Mouse (Mus musculus): Measurements from ENCODE around the gene Aox4. TPM values are rescaled to one million over a fixed set of nuclear protein-coding genes. Genes with fewer than 3 reads are reported as not detected.

The Aox4 gene
- not detected in 2 replicates for total RNA-seq (2015; ENCODE audit: low replicate concordance)
- total RNA-seq (2017; ENCODE audit: low replicate concordance) = 0.53 TPM in 1 of 2 replicates, not detected in the other

DNA sequence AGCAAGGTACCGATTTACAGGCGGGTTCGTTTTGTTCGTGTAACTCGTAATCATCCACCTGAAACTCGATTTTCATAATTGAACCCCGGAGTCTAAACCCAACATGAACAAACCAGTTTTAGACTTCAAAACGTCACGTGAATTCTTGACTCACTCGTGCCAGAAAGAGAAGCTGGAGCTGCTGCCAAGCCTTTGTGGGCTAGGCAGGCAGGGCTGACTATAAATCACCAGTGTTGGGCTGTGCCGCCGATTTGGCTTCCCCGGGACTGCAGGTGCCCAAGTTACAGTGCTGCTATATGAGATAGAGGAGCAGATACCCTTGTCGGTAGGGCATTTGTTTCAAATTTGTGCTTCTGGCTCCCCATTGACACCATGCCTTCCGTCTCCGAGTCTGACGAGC is at the start of gene Aox4:
TSS of gene Aox4 (plus strand) at position 195 of the 400 bp plus-strand sequence.
- ATAC-seq (replicated peaks; ENCODE audit: low FRiP score, poor library complexity, severe bottlenecking) = no peak

DNA sequence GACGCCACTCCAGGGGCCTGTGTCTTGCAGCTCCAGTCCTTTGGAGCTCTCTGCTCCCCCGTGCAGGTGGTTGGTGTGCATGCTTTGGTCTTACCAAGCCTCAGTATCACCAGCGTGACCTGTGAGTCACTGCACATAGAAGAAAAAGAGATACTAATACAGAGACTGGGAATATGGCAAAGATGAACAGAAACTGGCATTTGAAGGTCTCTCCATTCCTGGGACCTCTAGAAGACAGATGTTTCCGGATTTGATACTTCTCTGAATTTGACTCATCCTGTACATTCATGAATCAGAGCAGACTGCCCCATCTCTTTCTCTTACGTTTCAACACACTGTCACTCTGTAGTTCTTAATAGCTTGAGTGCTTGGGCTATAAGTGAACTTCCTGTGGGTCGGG is 40.3 kb upstream of the Aox4 start:
- no peak for ATAC-seq (replicated peaks; ENCODE audit: low FRiP score, poor library complexity, severe bottlenecking)

DNA sequence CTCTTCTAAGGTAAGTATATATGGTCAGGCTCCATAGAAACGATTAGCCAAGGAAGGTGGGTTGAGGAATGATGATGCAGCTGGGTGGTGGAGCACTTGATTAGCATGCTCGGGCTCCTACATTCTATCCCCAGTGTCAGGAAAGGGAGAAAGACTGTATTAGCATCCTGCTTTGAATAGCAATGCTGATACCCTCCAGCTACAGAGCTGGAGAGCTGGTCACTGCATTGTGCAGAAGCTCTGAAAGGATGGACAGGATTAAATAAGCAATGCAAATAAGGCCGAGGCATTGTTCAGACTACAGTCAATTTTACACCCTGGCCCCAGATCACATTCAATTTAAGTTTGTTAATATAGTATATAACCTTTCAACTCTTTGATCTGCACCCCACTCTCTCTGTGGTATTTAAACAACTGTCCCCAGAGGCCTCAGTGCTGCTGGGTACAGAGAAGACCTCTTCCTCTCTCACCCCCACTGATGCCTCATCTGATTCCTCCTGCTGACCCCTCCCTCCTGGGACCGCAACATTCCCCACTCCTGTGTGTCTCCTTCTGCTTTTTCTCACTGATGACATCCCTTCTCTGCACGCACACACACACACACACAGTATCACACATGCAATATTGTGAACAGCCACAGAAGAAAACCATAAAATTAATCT is 21.6 kb upstream of the Aox4 start:
- ATAC-seq (replicated peaks; ENCODE audit: low FRiP score, poor library complexity, severe bottlenecking) = no peak

DNA sequence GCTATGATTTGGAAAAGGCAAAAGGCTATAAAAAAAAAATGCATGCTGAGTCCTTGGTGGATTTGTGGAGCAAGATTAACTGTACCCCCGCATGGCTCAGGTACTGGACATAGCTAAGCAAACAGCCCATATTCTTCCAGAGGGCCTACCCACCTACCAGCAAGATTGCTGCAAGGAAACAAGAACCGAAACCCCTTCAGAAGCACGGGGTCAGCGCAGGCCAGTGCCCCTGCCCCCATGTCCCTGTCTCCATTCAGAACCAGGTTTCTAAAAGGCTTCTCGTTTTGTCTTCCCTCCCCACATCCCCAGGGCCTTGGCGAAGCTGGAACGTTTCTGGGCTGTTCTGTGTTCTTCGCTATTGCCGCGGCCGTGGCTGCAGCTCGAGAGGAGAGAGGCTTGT is 15.9 kb upstream of the Aox4 start:
- ATAC-seq (replicated peaks; ENCODE audit: low FRiP score, poor library complexity, severe bottlenecking) = no peak

DNA sequence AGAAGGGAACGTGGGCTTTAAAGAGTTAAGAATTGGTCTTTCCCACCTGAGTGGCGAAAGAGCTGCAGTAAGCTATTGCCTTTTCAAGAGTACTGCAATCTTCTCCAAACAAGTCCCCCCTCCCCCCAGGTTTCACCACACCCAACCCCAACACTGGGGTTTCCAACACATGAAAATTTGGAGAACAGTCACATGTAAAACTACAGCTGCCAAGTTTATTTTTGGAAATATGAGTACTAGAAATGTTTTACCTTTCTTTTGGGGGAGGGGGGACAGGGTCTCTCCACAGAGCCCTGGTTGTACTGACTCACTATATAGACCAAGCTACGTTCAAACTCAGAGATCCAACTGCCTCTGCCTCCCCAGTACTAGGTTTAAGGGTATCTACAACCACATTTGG is 15.2 kb upstream of the Aox4 start:
- no peak for ATAC-seq (replicated peaks; ENCODE audit: low FRiP score, poor library complexity, severe bottlenecking)

DNA sequence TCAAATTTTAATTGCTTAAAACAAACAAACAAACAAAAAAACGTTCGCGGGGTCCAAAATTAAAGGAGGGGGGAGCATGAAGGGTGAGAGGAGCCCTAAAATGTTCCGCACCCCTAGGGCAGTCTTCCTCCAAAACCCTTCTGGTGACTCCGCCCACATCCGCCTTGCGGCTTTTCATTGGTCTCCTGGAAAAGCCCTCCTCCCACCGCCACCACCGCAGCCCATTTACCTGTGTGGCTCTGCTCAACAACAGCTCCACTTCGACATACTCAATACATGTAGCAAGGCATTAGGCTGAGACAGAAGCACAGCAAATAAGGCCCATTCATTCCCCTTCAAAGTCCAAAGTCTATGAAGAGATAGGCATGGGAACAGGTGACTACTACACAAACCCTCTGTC is 14.7 kb upstream of the Aox4 start:
- no peak for ATAC-seq (replicated peaks; ENCODE audit: low FRiP score, poor library complexity, severe bottlenecking)

DNA sequence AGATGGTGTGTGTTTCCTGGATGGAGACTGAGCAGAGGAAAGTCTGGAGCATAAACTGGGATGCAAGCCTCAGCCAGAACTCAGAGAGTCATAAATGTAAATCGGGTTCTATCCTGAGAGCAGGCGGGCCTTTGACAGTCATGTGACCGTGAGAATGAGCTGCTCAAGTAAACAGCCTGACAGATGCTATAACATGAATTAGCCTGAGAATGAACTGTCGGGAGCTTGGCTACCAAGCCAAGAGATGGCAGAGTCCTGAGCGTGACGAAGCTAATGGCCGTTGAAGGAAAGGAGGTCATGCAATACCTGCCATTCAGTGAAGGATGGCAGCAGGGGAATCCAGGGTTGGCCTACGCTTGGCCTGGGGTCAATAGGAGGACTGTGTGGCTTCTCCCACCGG is 13.2 kb upstream of the Aox4 start:
- ATAC-seq (replicated peaks; ENCODE audit: low FRiP score, poor library complexity, severe bottlenecking) = no peak

DNA sequence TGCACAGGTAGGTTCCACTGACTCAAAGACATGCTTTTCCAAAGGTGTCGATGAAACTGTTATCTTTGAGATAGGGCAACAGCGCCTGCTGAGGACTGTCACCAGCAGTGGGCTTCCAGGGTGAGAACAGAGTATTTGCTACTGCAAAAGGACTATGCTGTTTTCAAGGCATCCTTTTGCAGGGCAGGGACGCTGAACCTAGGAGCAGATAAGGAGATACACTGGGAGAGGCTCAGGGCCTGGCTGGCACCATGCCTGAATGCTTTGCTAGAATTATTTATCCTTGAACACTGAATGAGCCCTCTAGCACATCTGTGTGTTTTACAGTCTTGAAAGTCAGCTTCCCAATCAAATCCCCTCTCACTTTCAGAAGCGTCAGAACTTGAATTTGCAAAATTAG is 11.8 kb upstream of the Aox4 start:
- ATAC-seq (replicated peaks; ENCODE audit: low FRiP score, poor library complexity, severe bottlenecking) = no peak

DNA sequence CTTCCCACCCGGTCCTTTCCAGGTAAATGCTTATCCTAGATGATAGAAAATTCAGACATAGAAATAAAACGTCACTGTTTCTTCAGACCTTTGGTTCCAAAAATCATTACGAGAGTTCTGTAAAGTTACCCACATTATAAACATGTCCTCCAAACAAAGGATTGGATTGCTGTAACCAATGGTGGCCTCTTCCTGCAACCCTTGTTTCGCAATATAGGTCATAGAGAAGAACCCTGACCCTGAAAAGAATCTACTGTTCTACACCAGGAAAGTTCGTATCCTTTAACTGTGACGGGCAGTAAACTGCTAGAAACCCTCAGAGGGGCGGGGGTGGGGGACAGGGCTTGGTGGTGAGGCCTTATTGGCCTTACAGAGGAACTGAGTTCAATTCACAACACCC is 2.6 kb downstream of the Aox4 start:
- no peak for ATAC-seq (replicated peaks; ENCODE audit: low FRiP score, poor library complexity, severe bottlenecking)

DNA sequence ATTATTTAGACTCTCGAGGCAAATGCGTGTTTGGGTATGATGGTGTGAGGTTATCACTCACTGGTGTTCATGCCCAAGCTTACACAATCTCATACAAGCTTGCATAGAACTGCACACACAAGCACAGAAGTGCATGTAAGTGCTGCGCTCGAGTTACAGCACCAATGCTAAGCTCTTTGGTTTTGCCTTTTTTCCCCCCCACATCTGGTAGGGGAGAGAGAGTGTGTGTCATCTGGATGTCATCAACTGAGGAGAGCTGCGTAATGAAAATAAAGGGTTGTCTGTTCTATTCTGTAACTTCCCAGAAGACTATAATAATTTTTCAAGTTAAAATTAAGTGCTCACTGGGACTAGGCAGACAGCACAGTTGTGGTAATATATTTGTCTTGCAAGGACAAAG is 3.6 kb downstream of the Aox4 start:
- no peak for ATAC-seq (replicated peaks; ENCODE audit: low FRiP score, poor library complexity, severe bottlenecking)

DNA sequence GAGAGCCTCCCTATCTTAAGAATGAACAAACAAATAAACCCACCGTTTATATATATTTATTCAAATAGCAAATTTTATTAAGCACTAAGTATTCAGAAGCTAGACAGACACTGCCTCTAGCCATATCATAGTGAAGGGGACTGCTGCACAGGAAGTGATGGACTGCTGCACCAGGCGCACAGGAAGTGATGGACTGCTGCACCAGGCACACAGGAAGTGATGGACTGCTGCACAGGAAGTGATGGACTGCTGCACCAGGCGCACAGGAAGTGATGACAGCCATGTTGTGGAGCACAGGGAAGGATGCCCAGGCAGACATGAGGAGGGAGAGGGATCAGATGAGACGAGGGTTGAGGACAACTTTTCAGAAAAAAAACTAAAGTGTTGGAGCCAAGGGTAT is 5.2 kb downstream of the Aox4 start:
- no peak for ATAC-seq (replicated peaks; ENCODE audit: low FRiP score, poor library complexity, severe bottlenecking)

DNA sequence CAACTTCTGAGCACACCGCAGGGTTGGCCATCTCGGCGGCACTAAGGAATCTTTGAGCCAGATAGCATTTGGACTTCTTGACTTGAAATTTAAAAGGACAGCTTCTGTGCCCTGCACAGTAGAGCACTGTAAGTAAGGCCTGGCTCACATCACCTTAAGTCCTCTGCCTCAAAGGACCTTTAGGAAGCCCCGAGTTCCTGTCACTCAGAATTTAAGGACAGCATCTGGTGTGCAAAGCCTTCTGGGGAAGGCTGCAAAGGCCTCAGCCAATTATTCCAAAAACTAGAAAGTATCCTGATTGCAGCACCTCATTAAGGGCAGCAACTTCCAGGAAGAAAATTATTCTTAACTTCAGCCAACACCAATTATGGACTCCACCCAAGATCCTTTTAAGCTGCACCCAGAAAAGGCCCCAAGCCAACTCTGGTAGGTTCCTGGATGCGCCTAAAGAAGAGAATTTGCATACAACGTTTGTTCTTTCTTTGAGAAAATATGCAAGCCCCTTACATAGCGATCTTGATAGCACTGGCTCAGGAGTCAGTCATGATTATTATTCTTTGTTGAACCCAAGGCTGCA is 5.8 kb downstream of the Aox4 start:
- no peak for ATAC-seq (replicated peaks; ENCODE audit: low FRiP score, poor library complexity, severe bottlenecking)

DNA sequence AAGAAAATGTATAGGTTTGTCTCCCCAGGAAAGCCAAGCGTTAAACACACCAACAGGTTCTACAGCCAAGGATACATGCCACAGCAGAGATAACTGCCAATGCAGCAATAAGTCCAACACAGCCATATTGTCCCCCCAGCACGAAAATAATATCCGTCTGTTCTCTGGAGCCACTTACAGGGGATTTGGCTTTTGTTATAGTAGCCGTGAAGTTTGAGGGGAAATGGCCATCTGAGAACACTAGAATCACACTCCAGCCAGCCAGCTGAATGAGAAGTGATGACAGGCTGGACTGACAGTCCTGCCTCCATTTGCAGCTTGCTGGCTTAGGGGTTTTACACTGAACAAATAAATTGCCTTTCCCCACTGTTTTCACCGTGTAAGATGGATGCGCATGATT is 10.9 kb downstream of the Aox4 start:
- ATAC-seq (replicated peaks; ENCODE audit: low FRiP score, poor library complexity, severe bottlenecking) = no peak

DNA sequence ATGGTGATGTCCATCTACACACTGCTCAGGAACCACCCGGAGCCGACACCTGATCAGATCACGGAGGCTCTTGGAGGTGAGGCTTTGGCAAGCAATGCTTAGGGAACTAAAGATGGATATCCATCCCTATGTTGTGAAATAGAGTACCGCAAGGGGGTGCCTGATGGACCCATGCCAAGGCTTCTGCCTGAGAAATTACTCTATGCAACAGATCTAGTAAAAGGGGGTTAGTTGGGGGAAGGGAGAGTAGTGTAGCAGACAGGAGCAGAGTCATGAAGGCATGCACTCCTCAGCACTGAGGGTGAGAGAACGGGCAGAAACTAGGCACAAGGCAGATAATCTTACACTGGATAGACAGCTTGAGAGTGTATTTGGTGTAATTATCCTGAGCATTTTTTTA is 11.7 kb downstream of the Aox4 start:
- ATAC-seq (replicated peaks; ENCODE audit: low FRiP score, poor library complexity, severe bottlenecking) = no peak

DNA sequence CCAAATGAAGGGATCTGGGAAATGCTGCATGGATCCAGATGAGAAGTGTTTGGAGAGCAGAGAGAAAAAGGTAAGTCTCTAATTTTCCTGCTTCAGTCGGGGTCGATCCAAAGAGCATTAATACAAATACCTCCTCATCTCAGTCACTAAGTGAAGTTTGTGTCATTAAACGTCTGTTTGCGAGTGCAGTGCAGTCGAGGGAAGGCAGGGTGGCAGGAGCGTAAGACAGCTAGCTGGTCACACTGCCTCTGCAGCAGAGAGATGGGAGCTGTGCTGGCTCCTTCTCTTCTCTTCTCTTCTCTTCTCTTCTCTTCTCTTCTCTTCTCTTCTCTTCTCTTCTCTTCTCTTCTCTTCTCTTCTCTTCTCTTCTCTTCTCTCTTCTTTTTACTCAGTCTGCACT is 17.9 kb downstream of the Aox4 start:
- no peak for ATAC-seq (replicated peaks; ENCODE audit: low FRiP score, poor library complexity, severe bottlenecking)

DNA sequence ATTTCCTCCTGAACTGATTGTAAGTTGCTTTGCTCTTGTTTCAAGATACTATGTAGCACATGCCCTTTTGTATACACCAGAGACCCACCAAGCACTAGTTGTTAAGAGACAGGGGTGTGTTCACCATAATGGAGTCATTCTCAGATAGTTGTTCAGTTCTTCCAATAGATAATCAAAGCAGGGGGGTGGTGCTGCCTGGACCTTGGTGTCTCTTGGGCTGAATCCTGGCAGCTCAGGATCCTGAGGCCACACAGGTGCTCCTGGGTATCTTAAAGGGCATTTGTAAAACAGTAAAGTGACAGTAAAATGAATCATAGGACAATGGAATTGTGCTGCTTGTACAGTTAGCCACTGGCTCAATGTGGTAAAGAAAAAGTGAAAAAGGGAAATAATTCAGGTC is 18.7 kb downstream of the Aox4 start:
- no peak for ATAC-seq (replicated peaks; ENCODE audit: low FRiP score, poor library complexity, severe bottlenecking)

DNA sequence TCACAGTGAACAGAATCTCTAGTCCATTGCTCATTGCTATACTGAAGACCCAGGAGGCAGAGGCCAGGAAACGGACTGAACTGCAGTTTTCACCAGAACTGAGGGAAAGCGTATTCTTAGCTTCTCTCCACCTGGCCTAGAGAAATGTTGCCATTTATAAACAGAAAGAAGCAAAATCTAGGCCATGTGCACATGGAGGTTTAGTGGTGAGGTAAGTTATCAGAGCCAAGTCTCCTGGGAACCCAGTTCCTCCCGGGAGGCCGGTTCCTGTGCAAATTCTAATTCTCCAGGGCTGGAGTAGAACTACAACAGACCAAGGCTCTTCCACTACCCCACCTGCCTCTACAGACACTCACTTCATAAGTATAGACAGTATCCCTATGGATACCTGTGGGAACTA is 19.6 kb downstream of the Aox4 start:
- ATAC-seq (replicated peaks; ENCODE audit: low FRiP score, poor library complexity, severe bottlenecking) = no peak

DNA sequence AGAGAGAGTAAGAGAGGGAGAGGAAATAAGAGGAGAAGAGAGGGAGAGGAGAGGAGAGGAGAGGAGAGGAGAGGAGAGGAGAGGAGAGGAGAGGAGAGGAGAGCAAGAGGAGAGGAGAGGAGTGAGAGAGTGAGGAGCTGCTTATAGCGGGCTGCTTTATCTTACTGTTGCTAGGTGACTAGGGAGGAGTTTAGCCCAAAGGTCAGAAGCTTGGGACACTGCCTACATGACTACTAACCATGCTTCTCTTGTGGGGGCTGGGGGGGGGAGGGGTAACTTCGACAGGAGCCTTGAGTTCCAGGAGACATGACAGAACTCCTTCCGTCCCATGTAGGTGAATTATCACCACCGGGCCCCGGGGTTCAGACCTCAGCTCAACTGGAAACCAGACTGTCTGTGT is 20.3 kb downstream of the Aox4 start:
- no peak for ATAC-seq (replicated peaks; ENCODE audit: low FRiP score, poor library complexity, severe bottlenecking)

DNA sequence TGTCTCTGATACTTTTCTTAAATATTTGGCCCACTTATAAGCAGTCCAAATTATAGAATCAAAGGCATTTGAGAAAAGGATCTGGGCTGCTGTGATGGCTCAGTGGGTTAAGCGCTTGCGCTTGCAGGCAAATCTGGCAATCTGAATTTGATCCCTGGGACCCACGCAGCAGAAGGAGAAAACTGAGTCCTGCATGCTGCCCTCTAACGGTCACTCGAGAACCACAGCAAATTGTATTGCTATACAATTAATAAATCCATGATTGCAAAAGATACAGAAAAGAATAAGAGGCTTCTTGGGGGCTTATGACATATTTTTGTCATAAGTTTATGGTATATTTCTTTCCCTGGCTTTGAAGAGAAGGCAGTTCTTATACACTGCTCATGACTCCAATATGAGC is 25.2 kb downstream of the Aox4 start:
- ATAC-seq (replicated peaks; ENCODE audit: low FRiP score, poor library complexity, severe bottlenecking) = no peak

DNA sequence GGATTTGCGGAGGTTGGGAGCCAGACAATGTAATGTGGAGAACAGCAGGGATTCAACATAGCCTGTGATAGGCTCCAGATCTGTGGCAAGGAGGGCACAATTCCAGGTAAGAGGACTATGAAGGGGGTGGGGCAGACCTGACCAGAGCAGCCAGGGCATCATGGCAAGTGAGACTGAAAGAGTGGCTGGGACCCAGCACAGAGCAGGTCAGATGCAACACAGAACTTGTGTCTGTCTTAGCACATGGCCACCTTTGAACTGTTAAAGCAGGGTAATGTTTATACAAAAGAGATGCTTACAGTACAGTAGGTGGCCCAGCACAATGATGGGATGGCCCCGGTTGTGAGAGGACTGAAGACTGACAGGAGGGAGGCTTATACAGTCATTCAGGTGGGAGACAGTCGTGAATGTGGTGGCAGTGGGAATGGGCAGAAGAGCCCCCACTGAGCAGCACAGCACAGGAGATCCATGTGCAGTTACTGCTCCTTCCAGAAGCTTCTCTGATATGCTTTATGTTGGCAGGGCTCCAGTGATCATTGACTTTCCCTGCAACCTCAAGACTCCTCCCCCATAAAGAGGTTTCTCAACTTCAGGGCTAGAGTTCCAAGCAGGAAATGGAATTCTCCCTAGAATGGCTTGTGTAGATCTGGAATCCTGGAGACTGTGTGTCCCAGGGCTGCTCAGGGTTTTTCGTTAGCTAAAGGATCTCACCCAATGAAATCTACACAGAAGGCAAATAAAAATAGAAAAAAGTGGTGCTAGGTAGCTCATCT is 27.5 kb downstream of the Aox4 start:
- no peak for ATAC-seq (replicated peaks; ENCODE audit: low FRiP score, poor library complexity, severe bottlenecking)

DNA sequence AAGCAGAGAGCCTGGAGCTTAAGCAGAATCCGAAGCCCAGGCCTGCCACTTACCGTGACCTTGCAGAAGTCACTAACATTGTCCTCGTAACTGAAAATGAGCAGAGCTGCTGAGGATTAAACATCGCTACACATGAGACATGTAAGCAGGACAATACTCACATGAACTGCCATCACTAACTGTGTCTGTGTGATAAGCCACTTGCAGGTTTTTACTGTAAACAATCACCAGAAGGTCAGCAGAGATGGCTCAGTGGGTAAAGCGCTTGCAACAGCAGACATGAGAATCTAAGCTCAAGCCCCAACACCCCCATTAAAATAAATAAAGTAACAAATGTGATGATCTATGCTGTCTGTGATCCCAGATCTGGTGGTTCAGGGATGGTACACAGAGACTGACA is 28.2 kb downstream of the Aox4 start:
- ATAC-seq (replicated peaks; ENCODE audit: low FRiP score, poor library complexity, severe bottlenecking) = no peak
